Mouse (Mus musculus) embryonic facial prominence, embryonic 11.5 days (tissue): ENCODE data around the gene Rora. TPM values are rescaled to one million over a fixed set of nuclear protein-coding genes. Genes with fewer than 3 reads are reported as not detected.
A peak's percentile ranks its signal among the peaks of the same experiment; 100 is the strongest.

ENCODE experiments used
- ATAC-seq: fragments of 200-750 bp; cut with Nextera tagmentation; replicated peaks from 2 replicates; pipeline ENCODE4 v1.8.0; 2017; ENCODE audit warnings: low read depth; ENCODE audit not compliant: insufficient number of reproducible peaks, low FRiP score, low TSS enrichment
- DNase-seq: peaks from one replicate; pipeline ENCODE4 v3.0.0-alpha.2; 2015; ENCODE audit warnings: low spot score
- H3K27ac ChIP-seq: fragments of 300-500 bp; sonication (generic); replicated peaks from 2 replicates; pipeline ENCODE4 v1.5.1; 2014; ENCODE audit warnings: mild to moderate bottlenecking, low read depth, low read length, control low read depth
- H3K27me3 ChIP-seq: fragments of 300-500 bp; sonication (generic); 2 replicates; pipeline ENCODE4 v1.6.1; 2014; ENCODE audit warnings: mild to moderate bottlenecking, low read length, moderate library complexity, mixed read lengths; ENCODE audit not compliant: control insufficient read depth, insufficient read depth
- H3K36me3 ChIP-seq: fragments of 300-500 bp; sonication (generic); replicated peaks from 2 replicates; pipeline ENCODE4 v1.6.1; 2014; ENCODE audit warnings: low read depth, mild to moderate bottlenecking, low read length, moderate library complexity, mixed read lengths; ENCODE audit not compliant: control insufficient read depth, insufficient read depth
- H3K4me1 ChIP-seq: fragments of 300-500 bp; sonication (generic); 2 replicates; pipeline ENCODE4 v1.6.1; 2014; ENCODE audit warnings: low read length, mixed read lengths; ENCODE audit not compliant: control insufficient read depth, insufficient read depth
- H3K4me2 ChIP-seq: fragments of 300-500 bp; sonication (generic); 2 replicates; pipeline ENCODE4 v1.6.1; 2014; ENCODE audit warnings: low read depth, mild to moderate bottlenecking, control low read depth, low read length, moderate library complexity
- H3K4me3 ChIP-seq: fragments of 300-500 bp; sonication (generic); 2 replicates; pipeline ENCODE4 v1.5.1; 2014; ENCODE audit warnings: low read depth, low read length, control low read depth
- H3K9ac ChIP-seq: fragments of 300-500 bp; sonication (generic); replicated peaks from 2 replicates; pipeline ENCODE4 v1.6.1; 2014; ENCODE audit warnings: mild to moderate bottlenecking, control low read depth, low read length
- H3K9me3 ChIP-seq: fragments of 300-500 bp; sonication (generic); replicated peaks from 2 replicates; pipeline ENCODE4 v1.6.1; 2016; ENCODE audit warnings: mild to moderate bottlenecking, low read length, inconsistent platforms, mixed read lengths; ENCODE audit not compliant: control insufficient read depth
- WGBS: fragments of 180-500 bp; shearing (Covaris S2); extraction: QIAGEN DNeasy Blood & Tissue Kit; methylation state at CpG from one replicate; pipeline ENCODE4 v1.1.7; 2014; 5-methylcytosine and 5-hydroxymethylcytosine counted together
- polyA plus RNA-seq: library from polyadenylated mRNA; unstranded; fragments of >200 nt; fragmentation: Nextera tagmentation; extraction: Ambion mirVana; gene quantifications from 2 replicates; pipeline ENCODE4 v1.2.1, GENCODE M21; 2014

Rora gene
- polyA plus RNA-seq, 1 experiment from 2014 or later = 5.7 TPM

GRCm38 (mm10) chr9:69274766-69275485 lies 621.3 kb downstream of the Rora start:
- 74% methylated on average over 10 of the region's 10 CpGs for WGBS
- Histone ChIP-seq H3K4me1 (no peaks in the 10 kb centered on the region), H3K4me2 (no peak overlapping the region), H3K9ac (no peak overlapping the region), H3K9me3 (no peaks in the 10 kb centered on the region), H3K36me3 (no peaks in the 10 kb centered on the region), H3K4me3 (no peak overlapping the region), H3K27ac (no peak overlapping the region), H3K27me3 (no peaks in the 10 kb centered on the region)
- no peak for DNase-seq
- no peak for ATAC-seq

GRCm38 (mm10) chr9:69277256-69277655 lies 623.7 kb downstream of the Rora start:
- H3K9ac ChIP-seq = no peak overlapping the region
- no peak overlapping the region for H3K4me3 ChIP-seq
- H3K9me3 ChIP-seq = no peaks in the 10 kb centered on the region
- no peaks in the 10 kb centered on the region for H3K4me1 ChIP-seq
- H3K36me3 ChIP-seq = no peaks in the 10 kb centered on the region
- no peak overlapping the region for H3K4me2 ChIP-seq
- H3K27ac ChIP-seq = no peak overlapping the region
- H3K27me3 ChIP-seq = no peaks in the 10 kb centered on the region
- 70% methylated on average over 10 of the region's 10 CpGs for WGBS
- ATAC-seq (no peak), DNase-seq (no peak)

- Histone ChIP-seq H3K9ac (no peak overlapping the region), H3K4me2 (no peak overlapping the region), H3K4me1 (no peaks in the 10 kb centered on the region), H3K27me3 (no peaks in the 10 kb centered on the region), H3K4me3 (no peak overlapping the region), H3K36me3 (no peaks in the 10 kb centered on the region), H3K27ac (no peak overlapping the region), H3K9me3 (no peaks in the 10 kb centered on the region)
- ATAC-seq (no peak), DNase-seq (no peak)
- 90% methylated on average over 3 of the region's 3 CpGs for WGBS
Measured at GRCm38 (mm10) chr9:69285011-69285410, 631.4 kb downstream of the Rora start.

GRCm38 (mm10) chr9:69288113-69288512 lies 634.5 kb downstream of the Rora start:
- peaks cover 4% of the 10 kb centered on the region; the same call in 1 of the 2 replicates for H3K4me1 ChIP-seq
- H3K27me3 ChIP-seq = no peaks in the 10 kb centered on the region
- no peaks in the 10 kb centered on the region for H3K9me3 ChIP-seq
- H3K9ac ChIP-seq = no peak overlapping the region
- no peak overlapping the region for H3K4me2 ChIP-seq
- WGBS = 55% methylated on average over 1 of the region's 1 CpGs
- no peak for ATAC-seq
- H3K27ac ChIP-seq = no peak overlapping the region
- H3K4me3 ChIP-seq = no peak overlapping the region
- no peaks in the 10 kb centered on the region for H3K36me3 ChIP-seq
- no peak for DNase-seq

- no peaks in the 10 kb centered on the region for H3K36me3 ChIP-seq
- H3K4me2 ChIP-seq = no peak overlapping the region
- DNase-seq = peak; percentile 76
- ATAC-seq = no peak
- no peak overlapping the region for H3K4me3 ChIP-seq
- H3K4me1 ChIP-seq = peaks cover 4% of the 10 kb centered on the region; the same call in 1 of the 2 replicates
- no peak overlapping the region for H3K27ac ChIP-seq
- H3K9ac ChIP-seq = no peak overlapping the region
- H3K9me3 ChIP-seq = no peaks in the 10 kb centered on the region
- H3K27me3 ChIP-seq = no peaks in the 10 kb centered on the region
- 28% methylated on average over 5 of the region's 5 CpGs for WGBS
Measured at GRCm38 (mm10) chr9:69288586-69288985, 635.0 kb downstream of the Rora start.

DNA sequence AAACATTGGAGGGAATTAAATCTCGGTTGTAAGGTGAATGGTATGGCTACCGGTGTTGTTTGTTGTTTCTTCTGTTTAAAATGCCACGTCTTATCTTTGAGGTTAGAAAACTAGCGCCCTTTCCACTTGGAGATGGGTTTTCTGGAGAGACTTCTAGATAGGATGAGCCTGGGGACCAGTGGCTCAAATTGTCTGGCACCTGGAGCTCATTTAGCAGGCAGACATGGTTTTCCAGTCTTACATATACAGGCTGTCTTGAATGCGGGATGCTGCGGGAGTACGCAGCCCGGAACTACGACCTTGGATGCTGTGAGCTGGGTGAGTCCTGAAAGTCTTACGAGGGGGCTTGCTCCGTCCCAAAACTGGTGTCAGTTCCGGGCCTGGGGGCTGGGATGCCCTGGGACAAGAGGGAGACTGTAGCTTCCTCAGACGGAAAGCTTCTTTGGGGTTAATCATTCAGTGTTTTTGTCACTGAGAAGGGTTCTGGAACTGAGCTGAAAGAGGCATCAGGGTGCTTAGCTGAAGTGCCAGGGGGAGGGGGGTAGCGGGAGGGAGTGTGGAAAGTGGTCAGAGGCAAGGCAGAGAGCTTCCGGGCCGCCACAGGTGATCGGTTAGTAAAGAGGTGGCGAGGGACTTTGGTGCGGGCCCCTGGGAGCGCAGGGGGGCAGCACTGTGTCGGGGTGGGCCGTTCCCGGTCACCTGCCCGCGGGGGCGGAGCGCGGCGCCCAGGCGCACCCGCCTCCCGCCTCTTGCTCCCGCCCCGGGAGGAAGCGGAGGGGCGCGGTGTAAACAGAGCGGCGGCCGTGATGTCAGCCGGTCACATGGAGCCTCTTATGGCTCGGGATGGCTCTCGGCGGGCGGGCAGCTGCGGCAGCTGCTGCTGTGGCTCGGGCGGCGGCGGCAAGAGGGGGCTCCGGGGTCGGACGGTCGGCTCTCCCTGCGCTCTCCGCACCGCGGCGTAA lies 635.8 kb downstream of the Rora start:
- peak; percentile 85 for DNase-seq
- peak overlapping the region; percentile 77 for H3K4me3 ChIP-seq
- H3K9me3 ChIP-seq = no peaks in the 10 kb centered on the region
- under 1% methylated on average over 51 of the region's 59 CpGs for WGBS
- H3K27ac ChIP-seq = peak overlapping the region; percentile 52
- H3K36me3 ChIP-seq = no peaks in the 10 kb centered on the region
- H3K27me3 ChIP-seq = no peaks in the 10 kb centered on the region
- H3K9ac ChIP-seq = peak overlapping the region; percentile 75
- peaks cover 4% of the 10 kb centered on the region; the same call in 1 of the 2 replicates for H3K4me1 ChIP-seq
- H3K4me2 ChIP-seq = peak overlapping the region; percentile 95
- ATAC-seq = peak; percentile 83

DNA sequence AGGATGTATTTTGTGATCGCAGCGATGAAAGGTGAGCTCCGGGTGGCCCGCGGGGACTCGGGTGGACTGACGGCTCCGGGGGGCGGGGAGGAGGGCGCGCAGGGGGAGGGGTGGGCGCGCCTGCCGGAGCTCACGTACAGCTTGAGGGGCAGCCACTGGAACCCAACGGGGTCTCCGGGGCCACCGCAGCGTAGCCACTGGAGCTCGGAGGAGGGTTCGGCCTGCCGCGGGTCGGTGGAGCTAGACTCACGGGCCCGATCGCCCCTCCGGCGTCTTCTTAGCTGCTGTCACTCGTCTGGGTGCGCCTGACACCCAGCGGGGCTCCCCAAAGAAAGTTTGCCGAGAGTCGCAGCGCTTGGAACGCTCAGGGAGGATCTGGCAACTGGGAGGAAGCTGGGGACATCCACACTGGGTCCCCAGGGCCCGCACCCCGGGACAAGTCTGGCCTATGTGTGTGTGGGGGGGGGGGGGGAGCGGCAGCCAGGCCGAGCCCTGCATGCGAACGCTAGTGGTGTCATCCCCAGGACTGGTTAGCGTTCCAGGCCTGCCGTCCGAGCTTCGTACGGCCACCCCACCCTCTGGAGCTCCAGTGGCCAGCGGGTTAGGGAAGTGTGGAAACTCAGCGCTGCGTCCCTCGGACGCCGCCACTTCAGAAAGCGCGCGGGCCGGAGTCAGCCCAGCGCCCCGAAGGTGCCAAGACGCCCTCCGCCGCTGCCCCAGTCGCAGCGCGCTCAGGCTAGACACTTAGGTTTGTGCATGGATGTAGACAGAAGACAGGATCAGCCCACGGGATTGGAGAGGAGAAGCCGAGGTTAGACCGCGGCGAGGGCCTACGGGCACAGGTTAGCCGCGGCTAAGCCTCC lies 636.7 kb downstream of the Rora start:
- peak; percentile 51 for ATAC-seq
- peak overlapping the region; percentile 75 for H3K9ac ChIP-seq
- H3K4me1 ChIP-seq = peaks cover 4% of the 10 kb centered on the region; the same call in 1 of the 2 replicates
- H3K9me3 ChIP-seq = no peaks in the 10 kb centered on the region
- H3K27me3 ChIP-seq = no peaks in the 10 kb centered on the region
- H3K4me2 ChIP-seq = peak overlapping the region; percentile 95
- H3K36me3 ChIP-seq = no peaks in the 10 kb centered on the region
- under 1% methylated on average over 65 of the region's 73 CpGs for WGBS
- H3K27ac ChIP-seq = peak overlapping the region; percentile 52
- peak overlapping the region; percentile 77 for H3K4me3 ChIP-seq
- DNase-seq = no peak
